Mouse (Mus musculus) kidney, embryonic 16.5 days (tissue): Measurements from ENCODE around the gene Gm21409. TPM values are rescaled to one million over a fixed set of nuclear protein-coding genes. Genes with fewer than 3 reads are reported as not detected.
"Not testable (repeated sequence)": the region's sequence is repeated elsewhere in the genome, so short reads cannot be mapped to it uniquely, and the experiment has no call there.

ENCODE experiments used
- ATAC-seq: fragments of 200-750 bp; cut with Nextera tagmentation; 2 replicates; pipeline ENCODE4 v1.8.0; 2017; ENCODE audit warnings: moderate TSS enrichment; ENCODE audit not compliant: low FRiP score, low TSS enrichment
- H3K27ac ChIP-seq: fragments of 300-500 bp; sonication (generic); 2 replicates; pipeline ENCODE4 v1.5.1; 2014; ENCODE audit warnings: low read length
- H3K27me3 ChIP-seq: fragments of 300-500 bp; sonication (generic); 2 replicates; pipeline ENCODE4 v1.6.1; 2014; ENCODE audit warnings: low read length, control low read depth, mixed read lengths; ENCODE audit not compliant: insufficient read depth
- H3K36me3 ChIP-seq: fragments of 300-500 bp; sonication (generic); 2 replicates; pipeline ENCODE4 v1.6.1; 2014; ENCODE audit warnings: low read length, control low read depth, mixed read lengths; ENCODE audit not compliant: insufficient read depth
- H3K4me1 ChIP-seq: fragments of 300-500 bp; sonication (generic); 2 replicates; pipeline ENCODE4 v1.6.1; 2014; ENCODE audit warnings: low read length, control low read depth, mixed read lengths; ENCODE audit not compliant: insufficient read depth
- H3K4me2 ChIP-seq: fragments of 300-500 bp; sonication (generic); replicated peaks from 2 replicates; pipeline ENCODE4 v1.6.1; 2014; ENCODE audit warnings: low read depth, low read length
- H3K4me3 ChIP-seq: fragments of 300-500 bp; sonication (generic); 2 replicates; pipeline ENCODE4 v1.5.1; 2014; ENCODE audit warnings: mild to moderate bottlenecking, low read length
- H3K9ac ChIP-seq: fragments of 300-500 bp; sonication (generic); replicated peaks from 2 replicates; pipeline ENCODE4 v1.6.1; 2014; ENCODE audit warnings: low read length
- H3K9me3 ChIP-seq: fragments of 300-500 bp; sonication (generic); 2 replicates; pipeline ENCODE4 v1.6.1; 2016; ENCODE audit warnings: low read length, control low read depth
- whole genome bisulfite sequencing: fragments of 180-500 bp; shearing (Covaris S2); extraction: QIAGEN DNeasy Blood & Tissue Kit; methylation state at CpG from one replicate; pipeline ENCODE4 v1.1.7; 2014; 5-methylcytosine and 5-hydroxymethylcytosine counted together
- polyA plus RNA-seq: library from polyadenylated mRNA; unstranded; fragments of >200 nt; fragmentation: Nextera tagmentation; extraction: Ambion mirVana; gene quantifications from 2 replicates; pipeline ENCODE4 v1.2.1, GENCODE M21; 2015

Gm21409 gene
- not detected in 2 replicates for polyA plus RNA-seq

DNA sequence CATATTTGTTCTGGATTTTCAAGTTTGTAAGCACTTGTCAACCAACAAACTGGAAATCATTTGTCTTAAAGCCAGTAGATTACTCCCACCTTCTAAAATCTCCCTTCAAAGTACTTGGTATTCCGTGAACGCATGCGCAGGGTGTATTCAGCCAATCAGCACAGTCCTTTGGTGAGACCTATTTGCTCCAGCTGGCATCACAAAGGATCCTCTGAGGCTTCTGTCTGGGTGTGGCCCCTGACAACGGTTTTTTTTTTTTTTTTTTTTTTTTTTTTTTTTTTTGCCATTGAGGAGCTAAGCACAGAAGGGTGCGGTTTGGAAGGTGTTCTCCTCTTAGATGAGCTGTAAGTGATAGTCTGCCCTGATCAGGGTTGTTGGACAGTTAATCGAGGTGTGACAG, at the start of gene Gm21409:
Gm21409 (plus strand) TSS at position 301 of the 400 bp plus-strand sequence.
- no CpG with 5 or more reads among the region's 6 CpGs for WGBS

More for the DNA sequence above, at the start of gene Gm21409:
- not testable (repeated sequence) for H3K36me3 ChIP-seq, H3K4me1 ChIP-seq, H3K9me3 ChIP-seq, H3K4me2 ChIP-seq, H3K27ac ChIP-seq, H3K4me3 ChIP-seq, ATAC-seq, H3K27me3 ChIP-seq, H3K9ac ChIP-seq

Other genes starting within 250 kb of the Gm21409 start
- gene Gm21394, start 181.8 kb upstream of the Gm21409 start, polyA plus RNA-seq: not detected in 2 replicates